Mouse (Mus musculus) spleen, postnatal 36 days (tissue): ENCODE measurements around the gene Cdk14.

Experiments
- DNase-seq, 2 experiments: peaks; one replicate each; pipeline ENCODE4 v3.0.0; 2022; ENCODE audit warnings: low spot score in 2 of 2, mixed read lengths in 1 of 2

Cdk14 gene

GRCm38 (mm10) chr5:4853503-4853902, 566.6 kb downstream of the Cdk14 start:
- no peak for DNase-seq

- DNase-seq, result no peak
Observed at GRCm38 (mm10) chr5:4852711-4853320, 567.3 kb downstream of the Cdk14 start.

- DNase-seq, result no peak
Observed at GRCm38 (mm10) chr5:4851934-4852710, 568.0 kb downstream of the Cdk14 start.

- DNase-seq, result no peak
Observed at GRCm38 (mm10) chr5:4851245-4851933, 568.7 kb downstream of the Cdk14 start.

- DNase-seq, result no peak
Observed at GRCm38 (mm10) chr5:4834819-4835480, 585.2 kb downstream of the Cdk14 start.

GRCm38 (mm10) chr5:4833940-4834339, 586.2 kb downstream of the Cdk14 start:
- DNase-seq, result no peak

GRCm38 (mm10) chr5:4826886-4827285, 593.2 kb downstream of the Cdk14 start:
- DNase-seq, result no peak

GRCm38 (mm10) chr5:4825951-4826350, 594.2 kb downstream of the Cdk14 start:
- DNase-seq, result peak in 1 of 2 experiments; percentile 4

GRCm38 (mm10) chr5:4825076-4825475, 595.0 kb downstream of the Cdk14 start:
- DNase-seq, result no peak

GRCm38 (mm10) chr5:4824171-4824570, 595.9 kb downstream of the Cdk14 start:
- DNase-seq, result no peak

- DNase-seq, result no peak
Observed at GRCm38 (mm10) chr5:4822041-4822440, 598.1 kb downstream of the Cdk14 start.

GRCm38 (mm10) chr5:4821368-4821771, 598.7 kb downstream of the Cdk14 start:
- no peak for DNase-seq

GRCm38 (mm10) chr5:4816981-4817380, 603.1 kb downstream of the Cdk14 start:
- no peak for DNase-seq

- DNase-seq, result no peak
Observed at GRCm38 (mm10) chr5:4814465-4815204, 605.5 kb downstream of the Cdk14 start.

- no peak for DNase-seq
Observed at GRCm38 (mm10) chr5:4813357-4813756, 606.8 kb downstream of the Cdk14 start.

GRCm38 (mm10) chr5:4812036-4812729, 607.9 kb downstream of the Cdk14 start:
- no peak for DNase-seq

GRCm38 (mm10) chr5:4805228-4805627, 614.9 kb downstream of the Cdk14 start:
- DNase-seq, result no peak

GRCm38 (mm10) chr5:4803708-4804107, 616.4 kb downstream of the Cdk14 start:
- no peak for DNase-seq

- no peak for DNase-seq
Observed at GRCm38 (mm10) chr5:4801971-4802370, 618.1 kb downstream of the Cdk14 start.

GRCm38 (mm10) chr5:4801096-4801850, 618.8 kb downstream of the Cdk14 start:
- DNase-seq, result no peak
